Mouse (Mus musculus): ENCODE measurements around the gene Ap1ar. TPM values are rescaled to one million over a fixed set of nuclear protein-coding genes. Genes with fewer than 3 reads are reported as not detected.

The Ap1ar gene
- polyA plus RNA-seq, 1 experiment from 2014 or later: 86.3 TPM

DNA sequence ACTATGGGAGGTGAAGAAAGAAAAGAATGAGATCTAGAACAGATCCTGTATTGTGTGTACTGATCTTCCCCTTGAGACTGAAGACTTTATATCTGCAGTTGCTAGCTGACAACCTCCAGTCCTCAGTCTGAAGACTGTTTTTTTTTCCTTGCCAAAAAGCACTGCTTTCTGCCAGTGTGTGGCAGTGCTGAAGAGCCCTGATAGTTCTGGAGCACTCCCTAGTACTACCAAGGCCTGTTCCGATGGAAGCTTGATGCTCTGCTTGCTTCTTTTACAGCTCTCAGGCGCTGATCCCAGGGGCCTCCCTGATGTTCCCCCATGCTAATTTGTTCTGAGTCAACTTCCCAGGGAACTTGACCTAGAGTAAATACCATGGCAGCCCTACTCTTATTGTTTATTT is 26.9 kb upstream of the Ap1ar start:
- no peaks in the 10 kb centered on the region for H3K27me3 ChIP-seq (replicated peaks; ENCODE audit: control insufficient read depth, insufficient read depth, low read length)
- no peak overlapping the region for H3K9ac ChIP-seq (ENCODE audit: low read depth, low read length)
- H3K9me3 ChIP-seq (ENCODE audit: control insufficient read depth, low read length): no peaks in the 10 kb centered on the region
- no peak overlapping the region for H3K27ac ChIP-seq (ENCODE audit: low read depth, low read length)
- no peak overlapping the region for H3K4me2 ChIP-seq (ENCODE audit: low read length)
- WGBS: 37% methylated on average over 2 of the region's 2 CpGs
- no peaks in the 10 kb centered on the region for H3K4me1 ChIP-seq (ENCODE audit: control insufficient read depth, insufficient read depth, low read depth, low read length)
- no peak overlapping the region for H3K4me3 ChIP-seq (ENCODE audit: low read length)
- H3K36me3 ChIP-seq (ENCODE audit: control insufficient read depth, insufficient read depth, low read length): no peaks in the 10 kb centered on the region
- no peak for ATAC-seq

DNA sequence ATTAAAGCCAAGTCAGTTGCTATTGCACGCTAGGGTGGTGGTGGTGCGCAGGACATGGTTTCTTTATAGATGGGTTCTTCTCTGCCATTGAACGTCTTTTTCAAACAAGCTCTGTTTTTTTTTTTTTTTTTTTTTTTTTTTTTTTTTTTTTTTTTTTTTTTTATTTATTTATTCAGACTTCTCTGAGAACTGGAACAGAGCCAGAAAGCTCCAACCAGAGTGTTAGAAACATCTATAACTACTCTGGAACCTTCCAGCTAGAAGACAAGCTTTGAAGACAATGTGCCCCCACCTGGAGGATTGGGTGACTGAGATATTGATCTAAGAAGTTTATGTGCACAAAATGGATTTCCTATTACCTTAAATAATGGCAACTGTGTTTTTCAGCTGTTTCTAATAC is 26.2 kb upstream of the Ap1ar start:
- Histone ChIP-seq H3K4me2 (ENCODE audit: low read length) (no peak overlapping the region), H3K9me3 (ENCODE audit: control insufficient read depth, low read length) (0 out of 2 replicates have a peak, but pooled peaks cover 2% of the 10 kb centered on the region), H3K27me3 (replicated peaks; ENCODE audit: control insufficient read depth, insufficient read depth, low read length) (no peaks in the 10 kb centered on the region), H3K36me3 (ENCODE audit: control insufficient read depth, insufficient read depth, low read length) (no peaks in the 10 kb centered on the region), H3K27ac (ENCODE audit: low read depth, low read length) (no peak overlapping the region), H3K4me1 (ENCODE audit: control insufficient read depth, insufficient read depth, low read depth, low read length) (no peaks in the 10 kb centered on the region), H3K9ac (ENCODE audit: low read depth, low read length) (no peak overlapping the region), H3K4me3 (ENCODE audit: low read length) (no peak overlapping the region)
- ATAC-seq: no peak
- 61% methylated on average over 3 of the region's 3 CpGs for WGBS

GRCm38 (mm10) chr3:127862479-127862878 is 25.2 kb upstream of the Ap1ar start:
- Histone ChIP-seq H3K4me3 (ENCODE audit: low read length) (no peak overlapping the region), H3K27me3 (replicated peaks; ENCODE audit: control insufficient read depth, insufficient read depth, low read length) (no peaks in the 10 kb centered on the region), H3K36me3 (ENCODE audit: control insufficient read depth, insufficient read depth, low read length) (no peaks in the 10 kb centered on the region), H3K9me3 (ENCODE audit: control insufficient read depth, low read length) (0 out of 2 replicates have a peak, but pooled peaks cover 2% of the 10 kb centered on the region), H3K9ac (ENCODE audit: low read depth, low read length) (no peak overlapping the region), H3K4me2 (ENCODE audit: low read length) (no peak overlapping the region), H3K27ac (ENCODE audit: low read depth, low read length) (no peak overlapping the region), H3K4me1 (ENCODE audit: control insufficient read depth, insufficient read depth, low read depth, low read length) (no peaks in the 10 kb centered on the region)
- WGBS: 66% methylated on average over 4 of the region's 4 CpGs
- ATAC-seq: no peak

GRCm38 (mm10) chr3:127861340-127861739 is 24.0 kb upstream of the Ap1ar start:
- H3K4me2 ChIP-seq (ENCODE audit: low read length): no peak overlapping the region
- WGBS: 92% methylated on average over 11 of the region's 11 CpGs
- H3K4me3 ChIP-seq (ENCODE audit: low read length): no peak overlapping the region
- no peaks in the 10 kb centered on the region for H3K36me3 ChIP-seq (ENCODE audit: control insufficient read depth, insufficient read depth, low read length)
- no peak for ATAC-seq
- no peaks in the 10 kb centered on the region for H3K4me1 ChIP-seq (ENCODE audit: control insufficient read depth, insufficient read depth, low read depth, low read length)
- no peak overlapping the region for H3K27ac ChIP-seq (ENCODE audit: low read depth, low read length)
- no peaks in the 10 kb centered on the region for H3K27me3 ChIP-seq (replicated peaks; ENCODE audit: control insufficient read depth, insufficient read depth, low read length)
- no peak overlapping the region for H3K9ac ChIP-seq (ENCODE audit: low read depth, low read length)
- 0 out of 2 replicates have a peak, but pooled peaks cover 2% of the 10 kb centered on the region for H3K9me3 ChIP-seq (ENCODE audit: control insufficient read depth, low read length)

DNA sequence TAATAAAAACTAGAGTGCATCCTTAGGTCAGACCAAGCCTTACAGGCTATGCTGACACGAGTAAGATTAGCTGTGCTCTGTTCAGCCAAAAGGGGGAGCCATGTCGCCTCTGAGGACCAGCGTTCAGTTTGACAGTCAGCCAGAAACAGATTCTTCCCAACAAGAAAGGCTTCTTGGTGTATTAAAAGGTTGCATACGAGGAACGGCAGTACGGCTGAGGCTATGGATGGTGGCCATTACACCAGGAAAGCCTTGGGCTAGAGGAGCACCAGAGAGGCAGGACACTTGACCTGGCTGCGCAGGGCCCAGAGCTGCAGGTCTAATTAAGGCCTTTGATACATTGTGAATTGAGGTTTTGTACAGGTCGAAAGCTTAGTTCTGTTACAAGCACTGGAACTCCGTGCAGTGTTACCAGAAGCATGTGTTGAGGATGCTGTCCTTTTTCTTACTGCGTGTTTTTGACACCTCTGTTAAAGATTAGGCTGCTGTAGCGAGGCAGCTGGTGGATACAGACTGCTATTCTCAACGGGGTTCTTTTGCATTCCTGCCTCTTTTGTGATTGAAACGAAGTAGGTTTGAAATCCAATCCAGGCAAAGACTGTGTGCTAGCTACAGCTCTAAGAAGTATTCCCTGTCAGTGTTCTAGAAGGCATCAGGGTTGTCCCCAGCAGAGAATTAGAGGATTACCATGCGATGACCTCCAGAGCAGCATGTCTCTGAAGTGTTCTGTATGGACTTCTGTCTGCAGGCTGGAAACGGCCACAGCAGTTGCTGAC is 16.3 kb upstream of the Ap1ar start:
- peak overlapping the region; percentile 19; the same call in 1 of the 2 replicates for H3K9ac ChIP-seq (ENCODE audit: low read depth, low read length)
- peak; percentile 88 for ATAC-seq
- H3K9me3 ChIP-seq (ENCODE audit: control insufficient read depth, low read length): no peaks in the 10 kb centered on the region
- H3K4me2 ChIP-seq (ENCODE audit: low read length): peak overlapping the region; percentile 6
- no peak overlapping the region for H3K4me3 ChIP-seq (ENCODE audit: low read length)
- peaks cover 2% of the 10 kb centered on the region; the same call in 1 of the 2 replicates for H3K4me1 ChIP-seq (ENCODE audit: control insufficient read depth, insufficient read depth, low read depth, low read length)
- H3K36me3 ChIP-seq (ENCODE audit: control insufficient read depth, insufficient read depth, low read length): no peaks in the 10 kb centered on the region
- H3K27me3 ChIP-seq (replicated peaks; ENCODE audit: control insufficient read depth, insufficient read depth, low read length): 0 out of 2 replicates have a peak, but pooled peaks cover 2% of the 10 kb centered on the region
- 15% methylated on average over 15 of the region's 15 CpGs for WGBS
- H3K27ac ChIP-seq (ENCODE audit: low read depth, low read length): no peak overlapping the region

DNA sequence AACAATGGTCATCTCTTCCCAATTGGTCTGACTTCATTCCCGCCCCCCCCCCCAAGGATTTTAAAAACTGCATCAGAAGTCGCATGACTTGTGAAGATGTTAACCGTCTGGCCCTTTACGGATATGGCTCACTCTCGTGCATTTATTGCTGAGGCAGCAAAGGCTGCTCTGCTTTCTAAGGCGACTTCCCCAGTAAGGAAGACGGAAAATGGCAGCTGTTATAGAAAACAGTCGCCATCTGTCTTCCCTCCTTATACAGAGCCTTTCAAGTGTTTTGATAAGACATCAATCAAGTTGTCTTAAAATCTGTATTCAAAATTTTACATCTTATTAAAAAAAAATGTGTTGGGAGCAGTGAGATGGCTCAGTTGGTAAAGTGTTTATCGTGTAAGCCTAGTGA is 15.4 kb upstream of the Ap1ar start:
- Histone ChIP-seq H3K36me3 (ENCODE audit: control insufficient read depth, insufficient read depth, low read length) (no peaks in the 10 kb centered on the region), H3K4me3 (ENCODE audit: low read length) (no peak overlapping the region), H3K9me3 (ENCODE audit: control insufficient read depth, low read length) (no peaks in the 10 kb centered on the region), H3K4me1 (ENCODE audit: control insufficient read depth, insufficient read depth, low read depth, low read length) (peaks cover 2% of the 10 kb centered on the region; the same call in 1 of the 2 replicates), H3K27ac (ENCODE audit: low read depth, low read length) (no peak overlapping the region), H3K27me3 (replicated peaks; ENCODE audit: control insufficient read depth, insufficient read depth, low read length) (0 out of 2 replicates have a peak, but pooled peaks cover 2% of the 10 kb centered on the region), H3K4me2 (ENCODE audit: low read length) (no peak overlapping the region), H3K9ac (ENCODE audit: low read depth, low read length) (no peak overlapping the region)
- no peak for ATAC-seq
- 71% methylated on average over 9 of the region's 9 CpGs for WGBS

GRCm38 (mm10) chr3:127850776-127851646 is 13.7 kb upstream of the Ap1ar start:
- no peaks in the 10 kb centered on the region for H3K36me3 ChIP-seq (ENCODE audit: control insufficient read depth, insufficient read depth, low read length)
- H3K9me3 ChIP-seq (ENCODE audit: control insufficient read depth, low read length): no peaks in the 10 kb centered on the region
- no peak overlapping the region for H3K4me3 ChIP-seq (ENCODE audit: low read length)
- WGBS: 61% methylated on average over 9 of the region's 9 CpGs
- no peak overlapping the region for H3K9ac ChIP-seq (ENCODE audit: low read depth, low read length)
- H3K27ac ChIP-seq (ENCODE audit: low read depth, low read length): no peak overlapping the region
- H3K4me2 ChIP-seq (ENCODE audit: low read length): no peak overlapping the region
- H3K4me1 ChIP-seq (ENCODE audit: control insufficient read depth, insufficient read depth, low read depth, low read length): peaks cover 2% of the 10 kb centered on the region; the same call in 1 of the 2 replicates
- H3K27me3 ChIP-seq (replicated peaks; ENCODE audit: control insufficient read depth, insufficient read depth, low read length): 0 out of 2 replicates have a peak, but pooled peaks cover 2% of the 10 kb centered on the region
- no peak for ATAC-seq

- no peak for ATAC-seq
- no peak overlapping the region for H3K4me2 ChIP-seq (ENCODE audit: low read length)
- H3K27me3 ChIP-seq (replicated peaks; ENCODE audit: control insufficient read depth, insufficient read depth, low read length): 0 out of 2 replicates have a peak, but pooled peaks cover 2% of the 10 kb centered on the region
- H3K9ac ChIP-seq (ENCODE audit: low read depth, low read length): no peak overlapping the region
- no peak overlapping the region for H3K4me3 ChIP-seq (ENCODE audit: low read length)
- WGBS: 81% methylated on average over 5 of the region's 5 CpGs
- no peaks in the 10 kb centered on the region for H3K9me3 ChIP-seq (ENCODE audit: control insufficient read depth, low read length)
- H3K4me1 ChIP-seq (ENCODE audit: control insufficient read depth, insufficient read depth, low read depth, low read length): peaks cover 2% of the 10 kb centered on the region; the same call in 1 of the 2 replicates
- no peak overlapping the region for H3K27ac ChIP-seq (ENCODE audit: low read depth, low read length)
- H3K36me3 ChIP-seq (ENCODE audit: control insufficient read depth, insufficient read depth, low read length): no peaks in the 10 kb centered on the region
Measured at GRCm38 (mm10) chr3:127849922-127850321, 12.6 kb upstream of the Ap1ar start.
